Mouse (Mus musculus): ENCODE results near the gene St6gal1. TPM values are rescaled to one million over a fixed set of nuclear protein-coding genes. Genes with fewer than 3 reads are reported as not detected.

St6gal1 gene
- polyA plus RNA-seq, 1 experiment = 8.6 TPM

DNA sequence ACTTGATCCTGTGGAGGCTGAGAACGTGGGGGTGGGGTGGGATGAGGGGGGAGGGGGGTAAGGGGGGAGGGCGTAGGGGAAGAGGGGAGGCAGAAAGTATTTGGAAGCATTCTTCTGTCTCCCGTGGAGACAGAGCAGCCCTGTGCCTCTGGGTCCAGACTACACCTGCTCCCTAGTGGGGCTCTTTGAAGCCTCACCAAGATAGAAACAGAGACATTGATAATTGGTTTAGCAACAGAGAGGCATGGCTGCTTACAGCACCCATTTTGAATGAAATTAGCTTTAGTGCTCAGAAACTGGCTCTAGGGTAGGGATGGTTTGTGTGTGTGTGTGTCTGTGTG is 46.3 kb downstream of the St6gal1 start:
- H3K27ac ChIP-seq (replicated peaks; ENCODE audit: low read depth, low read length) = 0 out of 2 replicates have a peak overlapping the region, but pooled peaks have one; percentile 25
- H3K4me1 ChIP-seq (ENCODE audit: control insufficient read depth, insufficient read depth, insufficient read length, low read length) = peaks cover 27% of the 10 kb centered on the region
- H3K4me3 ChIP-seq (ENCODE audit: insufficient read depth, low read depth, low read length) = no peak overlapping the region

DNA sequence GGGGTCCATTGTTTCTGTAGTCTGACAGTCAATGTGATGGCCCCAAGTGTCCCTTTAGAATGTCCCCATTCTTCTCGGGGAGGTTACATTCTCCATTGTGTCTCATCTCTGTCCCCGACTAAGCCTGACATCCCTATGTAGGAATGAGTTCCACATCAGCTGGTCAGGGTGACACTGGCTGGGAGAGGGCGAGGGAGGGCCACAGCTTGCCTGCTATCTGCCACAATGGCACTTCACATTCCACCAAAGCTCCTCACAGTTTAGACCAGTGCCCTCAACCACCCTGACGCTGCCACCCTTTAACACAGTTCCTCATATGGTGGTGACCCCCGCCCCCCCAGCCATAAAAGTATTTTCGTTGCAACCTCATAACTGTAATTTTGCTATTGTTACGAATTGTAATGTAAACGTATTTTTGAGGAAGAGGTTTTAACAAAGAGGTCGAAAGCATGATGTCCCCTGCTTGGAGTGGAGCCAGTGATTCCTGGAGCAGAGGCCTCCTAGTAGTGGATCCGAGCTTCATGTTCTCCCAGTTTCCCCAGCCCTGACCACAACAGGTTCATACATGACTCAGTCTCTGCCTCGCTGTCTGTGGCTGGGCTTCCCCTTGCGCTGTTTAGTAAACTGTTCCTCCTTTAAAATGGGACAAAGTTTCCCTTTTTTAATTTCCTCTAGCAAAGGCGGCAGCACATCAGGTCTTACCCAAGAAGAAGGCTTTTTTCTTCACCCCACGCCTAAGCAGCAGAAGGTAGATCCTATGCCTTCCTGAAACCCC is 47.4 kb downstream of the St6gal1 start:
- peak overlapping the region; percentile 25 for H3K27ac ChIP-seq (replicated peaks; ENCODE audit: low read depth, low read length)
- no peak overlapping the region for H3K4me3 ChIP-seq (ENCODE audit: insufficient read depth, low read depth, low read length)
- H3K4me1 ChIP-seq (ENCODE audit: control insufficient read depth, insufficient read depth, insufficient read length, low read length) = peaks cover 22% of the 10 kb centered on the region

DNA sequence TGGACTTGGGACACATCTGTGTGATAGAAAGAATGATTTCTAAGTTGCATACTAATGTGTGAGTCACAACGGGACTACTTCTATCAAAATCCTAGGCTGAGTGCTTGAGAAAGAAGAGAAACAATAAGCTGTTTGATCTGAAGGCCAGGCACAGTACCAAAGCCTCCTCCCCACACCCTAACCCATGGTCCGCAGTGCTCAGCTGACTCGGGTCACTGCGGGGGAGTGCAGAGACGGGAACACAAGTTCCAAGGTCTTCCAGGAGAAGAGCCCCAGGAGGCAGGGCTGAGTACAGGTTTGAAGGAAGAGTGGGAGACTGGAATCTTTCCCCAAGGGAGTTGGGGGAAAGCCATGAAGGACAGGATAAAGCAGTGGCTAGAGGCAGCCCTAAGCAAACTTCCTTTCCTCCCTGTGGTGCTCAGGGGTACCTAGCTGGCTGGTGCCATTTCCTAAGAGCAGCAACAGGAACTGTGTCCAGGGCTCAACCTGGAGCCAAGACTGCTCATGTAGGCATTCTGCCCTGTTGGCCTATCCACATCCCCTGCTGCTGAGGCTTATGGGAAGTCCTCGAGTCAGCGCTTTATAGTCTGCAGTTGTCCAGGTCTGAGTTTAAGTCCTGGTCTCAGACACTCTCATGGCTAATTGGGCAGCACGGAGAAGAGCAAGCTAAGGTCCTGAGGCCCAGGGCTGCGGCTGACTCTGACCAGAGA is 48.1 kb downstream of the St6gal1 start:
- Histone ChIP-seq H3K4me1 (ENCODE audit: control insufficient read depth, insufficient read depth, insufficient read length, low read length) (peaks cover 22% of the 10 kb centered on the region), H3K4me3 (ENCODE audit: insufficient read depth, low read depth, low read length) (no peak overlapping the region), H3K27ac (replicated peaks; ENCODE audit: low read depth, low read length) (peak overlapping the region; percentile 25; the same call in 1 of the 2 replicates)

DNA sequence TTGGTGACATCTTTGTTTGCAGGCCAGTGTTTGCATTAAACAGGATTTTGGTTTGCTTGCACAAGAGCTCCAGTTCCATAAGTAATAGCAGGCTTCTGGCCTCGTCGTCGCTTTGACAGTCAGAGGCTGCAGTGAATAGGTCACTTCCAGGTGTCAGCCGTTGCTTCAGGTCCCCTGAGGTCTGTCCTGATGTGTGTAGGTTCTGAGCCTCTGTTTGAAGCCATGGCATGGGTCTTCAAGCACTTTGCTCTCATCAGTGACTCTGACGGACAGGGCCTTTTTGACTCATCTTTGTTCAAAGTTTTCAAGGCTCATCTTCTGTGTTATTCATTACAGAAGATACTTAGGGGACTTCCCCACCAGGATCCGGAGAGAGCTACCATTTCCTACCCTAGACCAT is 49.5 kb downstream of the St6gal1 start:
- Histone ChIP-seq H3K27ac (replicated peaks; ENCODE audit: low read depth, low read length) (no peak overlapping the region), H3K4me3 (ENCODE audit: insufficient read depth, low read depth, low read length) (no peak overlapping the region), H3K4me1 (ENCODE audit: control insufficient read depth, insufficient read depth, insufficient read length, low read length) (peaks cover 22% of the 10 kb centered on the region)

DNA sequence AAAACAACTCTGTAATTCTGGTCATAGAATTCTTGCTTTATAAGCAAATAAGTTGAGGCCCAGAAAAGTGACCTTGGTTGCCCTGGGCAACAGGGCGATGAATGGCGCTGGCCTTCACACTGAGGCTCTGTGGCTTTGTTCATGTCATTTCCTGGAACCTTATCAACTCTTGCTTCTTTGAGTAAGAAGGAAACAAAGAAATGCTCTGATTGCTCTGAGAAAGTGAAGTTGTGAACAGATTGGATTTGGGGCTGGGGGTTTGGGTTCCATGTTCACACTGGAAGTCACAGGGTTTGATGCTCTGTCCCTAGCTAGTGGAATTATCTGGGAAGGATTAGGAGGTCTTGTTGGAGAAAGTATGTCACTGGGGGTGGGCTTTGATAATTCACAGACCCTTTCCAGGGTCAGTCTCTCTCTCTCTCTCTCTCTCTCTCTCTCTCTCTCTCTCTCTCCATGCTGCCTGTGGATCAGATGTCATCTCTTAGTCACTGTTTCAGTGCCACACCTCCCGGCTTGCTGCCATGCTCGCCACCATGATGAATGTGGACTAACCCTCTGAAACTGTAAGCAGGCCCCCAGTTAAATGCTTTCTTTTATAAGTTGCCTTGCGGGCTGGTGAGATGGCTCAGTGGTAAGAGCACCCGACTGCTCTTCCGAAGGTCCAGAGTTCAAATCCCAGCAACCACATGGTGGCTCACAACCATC is 50.2 kb downstream of the St6gal1 start:
- Histone ChIP-seq H3K27ac (replicated peaks; ENCODE audit: low read depth, low read length) (no peak overlapping the region), H3K4me1 (ENCODE audit: control insufficient read depth, insufficient read depth, insufficient read length, low read length) (peaks cover 22% of the 10 kb centered on the region), H3K4me3 (ENCODE audit: insufficient read depth, low read depth, low read length) (no peak overlapping the region)

DNA sequence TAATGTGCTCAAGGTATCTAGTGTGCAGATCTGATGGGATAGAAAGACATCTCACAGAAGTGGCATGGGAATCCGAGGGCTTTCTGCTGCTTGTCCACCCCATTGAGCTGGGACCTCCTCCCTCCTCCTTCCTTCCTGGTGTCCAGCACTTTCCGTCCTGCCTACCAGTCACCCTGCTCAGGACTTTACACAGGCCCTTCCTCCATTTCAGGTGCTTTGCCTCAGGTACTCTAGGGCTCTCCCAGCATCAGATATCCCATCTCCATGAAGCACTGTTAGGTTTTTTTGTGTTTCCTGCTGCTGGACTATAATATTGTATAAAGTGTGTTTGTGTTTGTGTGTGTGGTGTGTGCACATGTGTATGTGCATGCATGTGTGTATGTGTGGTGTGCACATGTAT is 51.1 kb downstream of the St6gal1 start:
- no peak overlapping the region for H3K4me3 ChIP-seq (ENCODE audit: insufficient read depth, low read depth, low read length)
- no peak overlapping the region for H3K27ac ChIP-seq (replicated peaks; ENCODE audit: low read depth, low read length)
- H3K4me1 ChIP-seq (ENCODE audit: control insufficient read depth, insufficient read depth, insufficient read length, low read length) = peaks cover 17% of the 10 kb centered on the region

DNA sequence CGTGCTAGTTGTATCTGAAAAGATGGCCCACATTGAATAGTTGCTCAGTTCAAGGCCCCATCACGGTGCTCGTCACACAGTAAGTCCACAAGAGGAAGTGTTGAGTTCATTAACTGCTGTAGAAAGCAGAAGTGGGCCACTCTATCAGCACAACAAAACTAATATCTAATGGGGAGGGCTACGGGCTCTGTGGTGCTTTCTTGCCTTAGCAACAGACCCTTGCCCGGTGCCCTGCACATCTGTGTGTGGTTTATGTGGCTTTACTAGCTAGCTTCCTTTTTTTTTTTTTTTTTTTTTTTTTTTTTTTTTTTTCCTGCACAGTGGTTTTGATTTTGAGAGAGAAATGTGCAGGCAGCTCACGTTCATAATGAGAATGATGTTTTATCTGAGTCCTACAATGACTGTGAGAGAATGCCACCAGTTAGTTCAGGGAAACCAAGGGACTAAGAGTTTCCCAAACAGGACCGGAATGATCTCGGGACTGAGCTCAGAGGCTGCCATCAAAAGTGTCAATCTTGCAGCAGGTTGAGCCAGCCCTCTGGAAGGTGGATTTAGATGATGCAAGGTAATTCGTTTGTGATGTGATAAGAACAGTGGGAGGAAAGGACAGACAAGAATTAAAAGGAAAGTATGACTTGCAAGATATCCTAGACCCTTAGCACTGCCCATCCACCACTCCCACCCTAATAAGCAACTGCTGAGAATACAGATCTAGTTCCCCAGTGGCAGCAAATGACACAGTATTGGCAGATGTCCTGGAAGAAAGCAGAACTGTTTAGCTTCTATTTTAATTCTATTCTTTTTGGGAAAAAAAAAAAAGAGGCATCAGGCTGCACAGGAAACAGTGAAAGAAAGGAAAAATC is 55.6 kb downstream of the St6gal1 start:
- peaks cover 2% of the 10 kb centered on the region; the same call in 1 of the 2 replicates for H3K4me1 ChIP-seq (ENCODE audit: control insufficient read depth, insufficient read depth, insufficient read length, low read length)
- H3K4me3 ChIP-seq (ENCODE audit: insufficient read depth, low read depth, low read length) = no peak overlapping the region
- peak overlapping the region; percentile 65 for H3K27ac ChIP-seq (replicated peaks; ENCODE audit: low read depth, low read length)

DNA sequence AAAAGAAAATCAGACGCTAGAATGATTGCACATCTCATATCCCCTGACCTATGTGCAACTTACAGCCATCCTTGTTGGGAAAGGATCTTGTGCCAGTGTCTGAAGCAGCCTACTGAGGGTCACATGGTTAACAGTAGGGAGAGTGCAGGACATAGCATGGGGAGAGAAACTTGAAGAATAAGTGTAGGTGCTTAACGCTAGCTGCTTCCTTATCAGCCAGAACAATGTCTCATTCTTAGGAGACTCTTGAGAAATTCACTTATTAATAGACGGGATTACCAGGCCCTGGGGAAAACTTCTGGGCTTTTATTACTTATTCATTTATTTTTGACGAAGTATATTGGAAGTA is 56.2 kb downstream of the St6gal1 start:
- Histone ChIP-seq H3K4me1 (ENCODE audit: control insufficient read depth, insufficient read depth, insufficient read length, low read length) (peaks cover 2% of the 10 kb centered on the region; the same call in 1 of the 2 replicates), H3K27ac (replicated peaks; ENCODE audit: low read depth, low read length) (peak overlapping the region; percentile 59; the same call in 1 of the 2 replicates), H3K4me3 (ENCODE audit: insufficient read depth, low read depth, low read length) (no peak overlapping the region)

DNA sequence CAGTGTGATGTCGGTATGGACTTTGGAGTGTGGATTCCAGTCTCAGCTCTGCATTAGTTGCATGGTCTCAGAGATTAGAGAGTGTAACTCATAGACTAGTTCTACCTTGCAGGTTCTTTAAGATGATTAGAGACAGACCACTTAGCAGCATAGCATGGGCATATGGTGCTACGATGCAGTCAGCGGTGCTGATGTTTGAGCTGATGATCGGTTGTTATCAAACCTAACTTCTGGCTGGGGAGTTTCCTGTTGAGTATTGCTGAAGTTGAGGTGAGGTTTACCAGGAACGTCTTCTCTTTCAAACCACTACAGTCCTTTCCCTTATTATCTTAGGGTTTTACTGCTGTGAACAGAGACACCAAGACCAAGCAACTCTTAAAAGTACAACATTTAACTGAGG is 57.7 kb downstream of the St6gal1 start:
- Histone ChIP-seq H3K27ac (replicated peaks; ENCODE audit: low read depth, low read length) (no peak overlapping the region), H3K4me3 (ENCODE audit: insufficient read depth, low read depth, low read length) (no peak overlapping the region)

DNA sequence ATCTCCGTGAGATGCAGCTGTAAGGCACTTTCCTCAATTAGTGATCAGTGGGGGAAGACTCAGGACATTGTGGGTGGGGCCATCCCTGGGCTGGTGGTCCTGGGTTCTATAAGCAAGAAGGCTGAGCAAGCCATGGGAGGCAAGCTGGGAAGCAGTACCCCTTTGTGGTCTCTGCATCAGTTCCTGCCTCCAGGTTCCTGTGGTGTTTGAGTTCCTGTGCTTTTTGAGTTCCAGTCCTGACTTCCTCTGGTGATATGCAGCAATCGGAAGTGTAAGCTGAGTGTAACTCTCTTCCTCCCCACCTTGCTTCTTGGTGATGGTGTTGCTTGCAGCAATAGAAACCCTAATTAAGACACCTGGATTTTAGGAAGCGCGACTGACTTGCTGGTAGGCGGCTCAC is 58.4 kb downstream of the St6gal1 start:
- H3K27ac ChIP-seq (replicated peaks; ENCODE audit: low read depth, low read length) = no peak overlapping the region
- H3K4me3 ChIP-seq (ENCODE audit: insufficient read depth, low read depth, low read length) = no peak overlapping the region
- peaks cover 2% of the 10 kb centered on the region; the same call in 1 of the 2 replicates for H3K4me1 ChIP-seq (ENCODE audit: control insufficient read depth, insufficient read depth, insufficient read length, low read length)

More for the DNA sequence above, 57.7 kb downstream of the St6gal1 start:
- H3K4me1 ChIP-seq (ENCODE audit: control insufficient read depth, insufficient read depth, insufficient read length, low read length) = peaks cover 2% of the 10 kb centered on the region; the same call in 1 of the 2 replicates

DNA sequence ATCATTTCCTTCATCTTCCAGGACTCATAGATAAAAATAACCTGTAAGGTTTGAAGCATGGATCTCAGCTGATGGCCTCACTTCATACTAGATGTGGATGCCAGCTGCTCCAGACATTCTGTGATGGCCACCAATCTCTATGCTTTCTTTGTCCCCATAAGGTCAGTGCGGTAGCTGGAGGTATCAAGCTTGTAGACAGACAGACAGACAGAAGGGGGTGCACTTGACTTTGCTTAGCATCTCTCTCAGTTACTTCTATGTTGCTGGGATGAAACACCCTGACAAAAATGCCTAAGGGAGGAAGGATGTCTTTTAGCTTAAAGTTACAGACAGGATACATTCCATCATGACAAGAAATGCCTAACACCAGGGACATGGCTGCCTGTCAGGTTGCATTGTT is 59.1 kb downstream of the St6gal1 start:
- Histone ChIP-seq H3K4me3 (ENCODE audit: insufficient read depth, low read depth, low read length) (no peak overlapping the region), H3K4me1 (ENCODE audit: control insufficient read depth, insufficient read depth, insufficient read length, low read length) (peaks cover 2% of the 10 kb centered on the region; the same call in 1 of the 2 replicates), H3K27ac (replicated peaks; ENCODE audit: low read depth, low read length) (no peak overlapping the region)

DNA sequence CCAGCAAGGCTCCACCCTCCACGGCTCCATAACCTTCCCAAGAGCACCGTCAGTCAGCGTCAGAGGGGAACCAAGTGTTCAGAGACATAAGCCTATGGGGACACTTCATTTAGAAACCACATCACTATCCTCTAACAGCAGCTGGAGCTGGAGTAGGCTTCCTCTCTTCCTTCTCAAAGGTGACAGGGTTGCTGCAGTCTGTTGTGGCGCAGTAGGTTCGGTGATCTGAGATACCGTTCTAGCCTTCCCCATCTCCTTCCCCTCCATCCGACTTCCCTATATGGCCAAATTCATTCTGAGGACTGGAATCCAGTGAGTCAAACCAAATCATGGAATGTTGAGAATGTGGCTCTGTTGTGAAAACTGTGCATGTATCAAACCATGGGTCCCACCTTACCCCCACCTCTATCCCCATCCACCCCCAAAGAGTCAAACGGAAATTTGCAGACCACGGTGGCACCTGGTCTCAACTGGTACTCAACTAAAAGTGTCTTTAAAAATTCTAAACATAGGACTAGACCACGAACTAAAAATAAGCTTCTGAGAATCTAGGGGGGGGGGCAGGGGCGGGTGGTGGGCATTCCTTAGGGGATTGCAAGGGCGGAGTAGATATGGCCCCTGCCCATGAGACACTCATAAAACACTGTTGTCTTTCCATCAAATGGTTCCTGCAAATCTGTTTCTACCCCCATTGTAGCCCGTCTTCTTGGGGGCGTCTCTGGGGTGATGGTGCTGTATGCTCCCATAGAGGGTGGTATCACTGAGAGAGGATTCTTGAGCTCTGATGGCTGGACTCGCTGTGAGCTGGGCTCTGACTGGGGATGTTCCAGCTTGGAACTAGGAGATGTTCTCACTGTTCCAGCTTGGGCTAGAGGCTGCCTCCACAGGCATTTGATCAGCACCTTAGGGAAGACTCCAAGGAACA is 60.2 kb downstream of the St6gal1 start:
- Histone ChIP-seq H3K4me1 (ENCODE audit: control insufficient read depth, insufficient read depth, insufficient read length, low read length) (peaks cover 2% of the 10 kb centered on the region; the same call in 1 of the 2 replicates), H3K27ac (replicated peaks; ENCODE audit: low read depth, low read length) (0 out of 2 replicates have a peak overlapping the region, but pooled peaks have one; percentile 13), H3K4me3 (ENCODE audit: insufficient read depth, low read depth, low read length) (no peak overlapping the region)

DNA sequence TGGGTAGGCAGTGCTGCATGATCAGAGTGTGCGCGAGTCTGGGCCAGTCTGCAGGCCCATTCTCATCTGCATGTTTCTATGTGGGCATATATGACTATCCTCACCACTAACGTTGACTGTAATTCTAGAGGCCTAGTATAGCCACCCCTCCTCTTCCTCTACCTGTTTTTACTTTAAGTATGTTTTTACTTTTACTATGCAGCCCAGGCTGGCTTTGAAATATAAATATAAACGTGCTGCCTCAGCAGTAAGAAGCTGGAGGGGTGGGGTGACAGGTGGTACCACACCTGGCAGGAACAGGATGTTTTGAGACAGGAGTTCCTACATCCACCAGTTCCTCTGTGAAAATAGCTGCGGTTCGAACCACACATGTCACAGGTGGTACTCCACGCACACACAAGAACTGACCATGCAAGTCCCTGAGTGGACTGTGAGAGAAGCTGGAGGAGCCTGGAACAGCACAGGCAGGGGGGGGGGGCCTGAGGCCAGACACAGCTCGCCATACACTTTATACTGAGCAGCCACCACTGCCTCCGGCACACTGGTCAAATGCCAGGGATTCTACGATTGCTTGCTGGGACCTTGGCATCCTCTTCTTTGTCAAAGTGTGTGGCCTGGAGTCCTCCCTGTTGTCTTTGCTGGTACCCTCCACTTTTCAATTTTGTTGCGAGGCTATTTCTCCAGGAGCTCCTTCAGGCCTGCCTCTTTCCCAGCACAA is 62.0 kb downstream of the St6gal1 start:
- Histone ChIP-seq H3K27ac (replicated peaks; ENCODE audit: low read depth, low read length) (peak overlapping the region; percentile 36; the same call in 1 of the 2 replicates), H3K4me1 (ENCODE audit: control insufficient read depth, insufficient read depth, insufficient read length, low read length) (no peaks in the 10 kb centered on the region), H3K4me3 (ENCODE audit: insufficient read depth, low read depth, low read length) (no peak overlapping the region)
